ENCODE assay signal across 9 mouse cellular contexts in genomic region chr4:32430981-32431380, GRCm38 (mm10).
DNase-seq lines count a peak whose midpoint lies in the region; ATAC-seq and TF ChIP-seq lines count a peak whose summit lies in the region.
"Had no signal": no experiment of that assay in that cellular context is flagged by ENCODE, and none has a peak within 500 bp of the region (broad histone marks: within the 10 kb centered on the region; RNA-seq: fewer than 3 reads in every experiment).

No protein-coding gene starts in this region.

- WGBS in lung, embryonic 14.5 days = 40% methylated on average over 7 of the region's 7 CpGs
- 35% methylated on average over 7 of the region's 7 CpGs for WGBS in embryonic facial prominence, embryonic 13.5 days
- WGBS in hindbrain, postnatal 0 days = 10% methylated on average over 7 of the region's 7 CpGs
- WGBS in midbrain, embryonic 16.5 days = 15% methylated on average over 7 of the region's 7 CpGs

- no peak overlapping the region for H3K4me3 ChIP-seq in lung, embryonic 14.5 days (ENCODE audit: low read depth, low read length)
- no peak overlapping the region for H3K4me3 ChIP-seq in embryonic facial prominence, embryonic 13.5 days
- no peak overlapping the region for H3K4me3 ChIP-seq in hindbrain, postnatal 0 days (ENCODE audit: low read length)
- H3K4me3 ChIP-seq in midbrain, embryonic 16.5 days (ENCODE audit: low read depth, low read length) = no peak overlapping the region
- H3K4me3 ChIP-seq: myocyte had no signal

- no peak for TF ChIP-seq CTCF in lung, embryonic 14.5 days (IDR thresholded peaks at IDR 0.05; ENCODE audit: low read depth)
- TF ChIP-seq CTCF in hindbrain, postnatal 0 days (IDR thresholded peaks at IDR 0.05; ENCODE audit: low read depth) = no peak

- peak; percentile 48 for DNase-seq in lung, embryonic 14.5 days
- DNase-seq in lung, adult 18-20 months = no peak
- DNase-seq in hindbrain, postnatal 0 days (ENCODE audit: low spot score) = peak; percentile 59
- no peak for DNase-seq in MN1 (ENCODE audit: low spot score)
- DNase-seq in frontal cortex, postnatal 14 days (ENCODE audit: low spot score in 2 of 2) = no peak
- no peak for DNase-seq in gastrocnemius, adult 8-10 months (ENCODE audit: low spot score in 2 of 2)

- H3K4me1 ChIP-seq in lung, embryonic 14.5 days (ENCODE audit: insufficient read depth) = peaks cover 5% of the 10 kb centered on the region; the same call in 1 of the 2 replicates
- peaks cover 22% of the 10 kb centered on the region for H3K4me1 ChIP-seq in embryonic facial prominence, embryonic 13.5 days
- peaks cover 24% of the 10 kb centered on the region for H3K4me1 ChIP-seq in hindbrain, postnatal 0 days (ENCODE audit: insufficient read depth, low read length)
- H3K4me1 ChIP-seq in midbrain, embryonic 16.5 days (ENCODE audit: control insufficient read depth, insufficient read depth, low read length) = peaks cover 48% of the 10 kb centered on the region

- H3K9ac ChIP-seq in lung, embryonic 14.5 days = no peak overlapping the region
- H3K9ac ChIP-seq in embryonic facial prominence, embryonic 13.5 days = no peak overlapping the region
- H3K9ac ChIP-seq in hindbrain, postnatal 0 days (replicated peaks; ENCODE audit: low read length) = no peak overlapping the region; the same call in 1 of the 2 replicates
- peak overlapping the region; percentile 49 for H3K9ac ChIP-seq in midbrain, embryonic 16.5 days (ENCODE audit: low read depth, low read length)

- H3K36me3 ChIP-seq in lung, embryonic 14.5 days (ENCODE audit: insufficient read depth) = no peaks in the 10 kb centered on the region
- no peaks in the 10 kb centered on the region for H3K36me3 ChIP-seq in embryonic facial prominence, embryonic 13.5 days
- H3K36me3 ChIP-seq in hindbrain, postnatal 0 days (ENCODE audit: insufficient read depth, low read length) = no peaks in the 10 kb centered on the region
- no peaks in the 10 kb centered on the region for H3K36me3 ChIP-seq in midbrain, embryonic 16.5 days (ENCODE audit: control insufficient read depth, insufficient read depth, low read length)

- no peaks in the 10 kb centered on the region for H3K27me3 ChIP-seq in lung, embryonic 14.5 days (ENCODE audit: insufficient read depth, low read length)
- no peaks in the 10 kb centered on the region for H3K27me3 ChIP-seq in embryonic facial prominence, embryonic 13.5 days
- H3K27me3 ChIP-seq in hindbrain, postnatal 0 days (ENCODE audit: insufficient read depth, low read length) = no peaks in the 10 kb centered on the region
- no peaks in the 10 kb centered on the region for H3K27me3 ChIP-seq in midbrain, embryonic 16.5 days (ENCODE audit: control insufficient read depth, insufficient read depth, low read depth, low read length)

- H3K27ac ChIP-seq in lung, embryonic 14.5 days (ENCODE audit: low read depth) = 0 out of 2 replicates have a peak overlapping the region, but pooled peaks have one; percentile 55
- peak overlapping the region; percentile 5; the same call in 1 of the 2 replicates for H3K27ac ChIP-seq in embryonic facial prominence, embryonic 13.5 days
- peak overlapping the region; percentile 32; the same call in 1 of the 2 replicates for H3K27ac ChIP-seq in hindbrain, postnatal 0 days
- H3K27ac ChIP-seq in midbrain, embryonic 16.5 days (ENCODE audit: low read length) = peak overlapping the region; percentile 56

- H3K4me2 ChIP-seq in lung, embryonic 14.5 days = peak overlapping the region; percentile 31
- H3K4me2 ChIP-seq in embryonic facial prominence, embryonic 13.5 days = peak overlapping the region; percentile 29; the same call in 1 of the 2 replicates
- peak overlapping the region; percentile 38 for H3K4me2 ChIP-seq in hindbrain, postnatal 0 days (ENCODE audit: low read depth, low read length)
- H3K4me2 ChIP-seq in midbrain, embryonic 16.5 days (ENCODE audit: low read length) = peak overlapping the region; percentile 36

- H3K9me3 ChIP-seq in lung, embryonic 14.5 days (ENCODE audit: low read depth, low read length) = no peaks in the 10 kb centered on the region
- no peaks in the 10 kb centered on the region for H3K9me3 ChIP-seq in embryonic facial prominence, embryonic 13.5 days
- no peaks in the 10 kb centered on the region for H3K9me3 ChIP-seq in hindbrain, postnatal 0 days (ENCODE audit: low read length)
- no peaks in the 10 kb centered on the region for H3K9me3 ChIP-seq in midbrain, embryonic 16.5 days (replicated peaks; ENCODE audit: control insufficient read depth, low read length, poor library complexity, severe bottlenecking)

- peak; percentile 84 for ATAC-seq in lung, embryonic 14.5 days (ENCODE audit: insufficient read depth)
- ATAC-seq in embryonic facial prominence, embryonic 13.5 days (ENCODE audit: insufficient number of reproducible peaks, insufficient read depth, low FRiP score, low TSS enrichment, low read depth) = no peak
- ATAC-seq in hindbrain, postnatal 0 days = peak; percentile 39
- ATAC-seq in midbrain, embryonic 16.5 days = 0 out of 2 replicates have a peak, but pooled peaks have one; percentile 5

Comparison
In these comparisons a context has a peak if more than half of its experiments do, and no peak if none do; other contexts are left out.
1. DNase-seq: peak in lung, embryonic 14.5 days (single experiment) and hindbrain, postnatal 0 days (single experiment); none in lung, adult 18-20 months (0 of 2), MN1 (single experiment), frontal cortex, postnatal 14 days (0 of 2) and gastrocnemius, adult 8-10 months (0 of 2).
2. H3K27ac ChIP-seq: peak in every context shown above with its lines; median percentile 56 in midbrain, embryonic 16.5 days; 55 in lung, embryonic 14.5 days; 32 in hindbrain, postnatal 0 days; 5 in embryonic facial prominence, embryonic 13.5 days.
3. Peak in every context shown above with its lines, with median percentiles within 50 percentile points of each other: H3K4me2 ChIP-seq.